Mouse (Mus musculus) bone marrow, adult 2 months (tissue): ENCODE results near the gene Extl1. TPM values are rescaled to one million over a fixed set of nuclear protein-coding genes. Genes with fewer than 3 reads are reported as not detected.

Experiments used
- H3K27ac ChIP-seq: fragments of 200-500 bp; 2 replicates; pipeline ENCODE4 v1.5.1; 2012; ENCODE audit warnings: low read depth, mild to moderate bottlenecking, control low read depth, inconsistent platforms, low read length; ENCODE audit not compliant: control insufficient read depth, poor library complexity, insufficient read depth
- H3K4me1 ChIP-seq: fragments of 200-500 bp; 2 replicates; pipeline ENCODE4 v1.6.1; 2011; ENCODE audit warnings: low read length; ENCODE audit not compliant: control insufficient read depth, insufficient read depth
- H3K4me3 ChIP-seq: fragments of 200-500 bp; replicated peaks from 2 replicates; pipeline ENCODE3; 2011; ENCODE audit warnings: mild to moderate bottlenecking, low read depth, low read length, control low read depth; ENCODE audit not compliant: control insufficient read depth
- CTCF ChIP-seq: fragments of 200-500 bp; IDR thresholded peaks from 2 replicates; pipeline ENCODE4 v1.5.1; 2011; ENCODE audit warnings: low read length, control low read depth; ENCODE audit not compliant: control insufficient read depth, insufficient read depth
- POLR2A ChIP-seq: fragments of 200-500 bp; IDR thresholded peaks from 2 replicates; pipeline ENCODE4 v1.6.1; 2011; ENCODE audit warnings: low read depth, mild to moderate bottlenecking, control low read depth, low read length, borderline replicate concordance; ENCODE audit not compliant: control insufficient read depth
- WGBS: fragments of 180-500 bp; shearing (Covaris S2); methylation state at CpG from one replicate; pipeline ENCODE4 v1.1.7; 2018; 5-methylcytosine and 5-hydroxymethylcytosine counted together
- polyA plus RNA-seq: library from polyadenylated mRNA; stranded (reverse); fragments of >200 nt; gene quantifications from 2 replicates; pipeline ENCODE4 v1.2.4, GENCODE M21; 2011; ENCODE audit warnings: low replicate concordance; ENCODE audit not compliant: missing spikeins, insufficient read depth, insufficient read length

Gene Extl1
- polyA plus RNA-seq, 1 experiment, result 3.3 TPM

- H3K4me3 ChIP-seq, result no peak overlapping the region
- H3K27ac ChIP-seq, result no peak overlapping the region
- WGBS, result 82% methylated on average over 9 of the region's 9 CpGs
- H3K4me1 ChIP-seq, result peaks cover 1% of the 10 kb centered on the region; the same call in 1 of the 2 replicates
- TF ChIP-seq POLR2A (no peak), CTCF (no peak)
These were observed 73.0 kb downstream of the Extl1 start for GRCm38 (mm10) chr4:134310656-134311055.

- Histone ChIP-seq H3K27ac (no peak overlapping the region), H3K4me3 (no peak overlapping the region), H3K4me1 (peaks cover 1% of the 10 kb centered on the region; the same call in 1 of the 2 replicates)
- 81% methylated on average over 7 of the region's 7 CpGs for WGBS
- no peak for TF ChIP-seq CTCF
These were observed 73.5 kb downstream of the Extl1 start for GRCm38 (mm10) chr4:134310106-134310505.

- WGBS, result 11% methylated on average over 12 of the region's 12 CpGs
- peaks cover 1% of the 10 kb centered on the region; the same call in 1 of the 2 replicates for H3K4me1 ChIP-seq
- TF ChIP-seq POLR2A (no peak), CTCF (peak; percentile 42; the same call in 1 of the 2 replicates)
- no peak overlapping the region for H3K4me3 ChIP-seq
- H3K27ac ChIP-seq, result no peak overlapping the region
These were observed 76.1 kb downstream of the Extl1 start for GRCm38 (mm10) chr4:134307367-134308072.

- H3K4me1 ChIP-seq, result peaks cover 1% of the 10 kb centered on the region; the same call in 1 of the 2 replicates
- 61% methylated on average over 2 of the region's 2 CpGs for WGBS
- H3K27ac ChIP-seq, result no peak overlapping the region
- no peak overlapping the region for H3K4me3 ChIP-seq
- TF ChIP-seq POLR2A (no peak), CTCF (no peak)
These were observed 76.7 kb downstream of the Extl1 start for GRCm38 (mm10) chr4:134306963-134307362.

Other genes starting within 250 kb of the Extl1 start
- gene Cep85, start 196.7 kb downstream of the Extl1 start, polyA plus RNA-seq, result 16.4 and 22.7 TPM in 2 replicates
- not detected in 2 replicates for gene Gm7534, start 180.8 kb downstream of the Extl1 start, polyA plus RNA-seq
- not detected in 2 replicates for gene Catsper4, start 156.5 kb downstream of the Extl1 start, polyA plus RNA-seq
- not detected in 2 replicates for gene Cnksr1, start 145.5 kb downstream of the Extl1 start, polyA plus RNA-seq
- not detected in 2 replicates for gene E130218I03Rik, start 140.2 kb downstream of the Extl1 start, polyA plus RNA-seq
- gene Zfp593, start 138.3 kb downstream of the Extl1 start, polyA plus RNA-seq, result 2.6 and 8.0 TPM in 2 replicates
- not detected in 2 replicates for gene Gm30191, start 136.9 kb downstream of the Extl1 start, polyA plus RNA-seq
- 5.2 and 7.5 TPM in 2 replicates for gene Grrp1, start 129.7 kb downstream of the Extl1 start, polyA plus RNA-seq
- 4.9 and 5.2 TPM in 2 replicates for gene Pdik1l, start 96.0 kb downstream of the Extl1 start, polyA plus RNA-seq
- gene Trim63, start 68.7 kb downstream of the Extl1 start, polyA plus RNA-seq, result 1.1 TPM in 1 of 2 replicates, not detected in the other
- 4.0 TPM in 1 of 2 replicates, not detected in the other for gene Slc30a2, start 40.7 kb downstream of the Extl1 start, polyA plus RNA-seq
- 5.8 and 8.8 TPM in 2 replicates for gene Pafah2, start 12.5 kb upstream of the Extl1 start, polyA plus RNA-seq
- 297 and 423 TPM in 2 replicates for gene Stmn1, start 84.5 kb upstream of the Extl1 start, polyA plus RNA-seq
- 10.2 and 10.8 TPM in 2 replicates for gene Paqr7, start 112.8 kb upstream of the Extl1 start, polyA plus RNA-seq
- gene Aunip, start 127.1 kb upstream of the Extl1 start, polyA plus RNA-seq, result 9.5 and 13.9 TPM in 2 replicates
- gene Mtfr1l, start 151.5 kb upstream of the Extl1 start, polyA plus RNA-seq, result 35.3 and 57.2 TPM in 2 replicates
- 7.1 and 8.4 TPM in 2 replicates for gene Selenon, start 168.3 kb upstream of the Extl1 start, polyA plus RNA-seq